Mouse (Mus musculus): ENCODE results near the gene Spata20.
A peak's percentile ranks its signal among the peaks of the same experiment; 100 is the strongest.

The Spata20 gene

GRCm38 (mm10) chr11:94482738-94483137 is 3.2 kb downstream of the Spata20 start:
- no peak for DNase-seq (ENCODE audit: low spot score in 2 of 2)

- no peak for DNase-seq (ENCODE audit: low spot score in 2 of 2)
Measured at GRCm38 (mm10) chr11:94481963-94482362, 4.0 kb downstream of the Spata20 start.

GRCm38 (mm10) chr11:94480382-94480781 is 5.6 kb downstream of the Spata20 start:
- DNase-seq (ENCODE audit: low spot score in 2 of 2) = no peak

- no peak for DNase-seq (ENCODE audit: low spot score in 2 of 2)
Measured at GRCm38 (mm10) chr11:94477651-94478050, 8.3 kb downstream of the Spata20 start.

GRCm38 (mm10) chr11:94475722-94476121 is 10.3 kb downstream of the Spata20 start:
- DNase-seq (ENCODE audit: low spot score in 2 of 2) = peak in 1 of 2 experiments; percentile 58

GRCm38 (mm10) chr11:94474544-94474910 is 11.5 kb downstream of the Spata20 start:
- peak in 1 of 2 experiments; percentile 54 for DNase-seq (ENCODE audit: low spot score in 2 of 2)

GRCm38 (mm10) chr11:94473707-94474543 is 12.1 kb downstream of the Spata20 start, which contains the start of gene Cacna1g:
TSS of gene Cacna1g (minus strand) at chr11:94474198.
- peak; percentile 95 for DNase-seq (ENCODE audit: low spot score in 2 of 2)

- DNase-seq (ENCODE audit: low spot score in 2 of 2) = peak in 1 of 2 experiments; percentile 49
Measured at GRCm38 (mm10) chr11:94472916-94473706, 12.9 kb downstream of the Spata20 start.

- DNase-seq (ENCODE audit: low spot score in 2 of 2) = no peak
Measured at GRCm38 (mm10) chr11:94472585-94472915, 13.4 kb downstream of the Spata20 start.

GRCm38 (mm10) chr11:94471740-94472584 is 14.0 kb downstream of the Spata20 start:
- no peak for DNase-seq (ENCODE audit: low spot score in 2 of 2)

GRCm38 (mm10) chr11:94470391-94470790 is 15.6 kb downstream of the Spata20 start:
- no peak for DNase-seq (ENCODE audit: low spot score in 2 of 2)

- DNase-seq (ENCODE audit: low spot score in 2 of 2) = no peak
Measured at GRCm38 (mm10) chr11:94469136-94470064, 16.6 kb downstream of the Spata20 start.

- DNase-seq (ENCODE audit: low spot score in 2 of 2) = peak; percentile 91 to 95
Measured at GRCm38 (mm10) chr11:94468582-94469064, 17.4 kb downstream of the Spata20 start.

- DNase-seq (ENCODE audit: low spot score in 2 of 2) = no peak
Measured at GRCm38 (mm10) chr11:94466333-94466855, 19.6 kb downstream of the Spata20 start.

- DNase-seq (ENCODE audit: low spot score in 2 of 2) = no peak
Measured at GRCm38 (mm10) chr11:94464170-94464569, 21.8 kb downstream of the Spata20 start.

- no peak for DNase-seq (ENCODE audit: low spot score in 2 of 2)
Measured at GRCm38 (mm10) chr11:94461856-94462255, 24.1 kb downstream of the Spata20 start.

GRCm38 (mm10) chr11:94457001-94457400 is 29.0 kb downstream of the Spata20 start:
- no peak for DNase-seq (ENCODE audit: low spot score in 2 of 2)

- DNase-seq (ENCODE audit: low spot score in 2 of 2) = no peak
Measured at GRCm38 (mm10) chr11:94456347-94456746, 29.6 kb downstream of the Spata20 start.

- DNase-seq (ENCODE audit: low spot score in 2 of 2) = no peak
Measured at GRCm38 (mm10) chr11:94455161-94455820, 30.7 kb downstream of the Spata20 start.

GRCm38 (mm10) chr11:94454756-94455155 is 31.2 kb downstream of the Spata20 start:
- DNase-seq (ENCODE audit: low spot score in 2 of 2) = peak in 1 of 2 experiments; percentile 47
